Mouse (Mus musculus) gastrocnemius, adult 18-20 months (tissue): ENCODE measurements around the gene 1700028J19Rik. TPM values are rescaled to one million over a fixed set of nuclear protein-coding genes. Genes with fewer than 3 reads are reported as not detected.

Experiments
- DNase-seq: peaks from one replicate; pipeline ENCODE4 v3.0.0; 2021; ENCODE audit warnings: low spot score
- long read RNA-seq, 2 experiments: library from polyadenylated mRNA; stranded (forward); transcript quantifications; one replicate each; pipeline ENCODE4 v2.0.0; 2021
- total RNA-seq, 2 experiments: library from RNA; stranded (reverse); gene quantifications; 2 replicates each; pipeline ENCODE4 v1.2.3; 2021

1700028J19Rik gene
- total RNA-seq: not detected
- long read RNA-seq, experiment 1: 0 reads
- long read RNA-seq, experiment 2: 0 reads

GRCm38 (mm10) chr7:44246055-44246983, at the start of gene 1700028J19Rik, which contains the start of gene 2410002F23Rik:
Gene 1700028J19Rik (minus strand): TSS chr7:44246695.
Gene 2410002F23Rik (plus strand): TSS chr7:44246722.
- DNase-seq: peak; percentile 92

GRCm38 (mm10) chr7:44291418-44291817, 44.9 kb upstream of the 1700028J19Rik start:
- DNase-seq: no peak

GRCm38 (mm10) chr7:44290986-44291385, 44.5 kb upstream of the 1700028J19Rik start:
- no peak for DNase-seq

GRCm38 (mm10) chr7:44287760-44288159, 41.3 kb upstream of the 1700028J19Rik start:
- DNase-seq: no peak

GRCm38 (mm10) chr7:44281586-44281985, 35.1 kb upstream of the 1700028J19Rik start:
- DNase-seq: no peak

GRCm38 (mm10) chr7:44280959-44281358, 34.5 kb upstream of the 1700028J19Rik start:
- DNase-seq: no peak

- no peak for DNase-seq
Measured at GRCm38 (mm10) chr7:44277250-44277622, 30.7 kb upstream of the 1700028J19Rik start.

GRCm38 (mm10) chr7:44276461-44277249, 30.2 kb upstream of the 1700028J19Rik start:
- DNase-seq: no peak

- DNase-seq: no peak
Measured at GRCm38 (mm10) chr7:44275546-44275945, 29.1 kb upstream of the 1700028J19Rik start.

- no peak for DNase-seq
Measured at GRCm38 (mm10) chr7:44274096-44274495, 27.6 kb upstream of the 1700028J19Rik start.

GRCm38 (mm10) chr7:44273446-44273845, 27.0 kb upstream of the 1700028J19Rik start:
- no peak for DNase-seq

- no peak for DNase-seq
Measured at GRCm38 (mm10) chr7:44272546-44272945, 26.1 kb upstream of the 1700028J19Rik start.

GRCm38 (mm10) chr7:44271309-44271708, 24.8 kb upstream of the 1700028J19Rik start:
- DNase-seq: no peak

GRCm38 (mm10) chr7:44269397-44269796, 22.9 kb upstream of the 1700028J19Rik start:
- no peak for DNase-seq

- DNase-seq: no peak
Measured at GRCm38 (mm10) chr7:44268117-44268516, 21.6 kb upstream of the 1700028J19Rik start.

- peak; percentile 94 for DNase-seq
Measured at GRCm38 (mm10) chr7:44262791-44263643, 16.5 kb upstream of the 1700028J19Rik start.

GRCm38 (mm10) chr7:44261147-44261546, 14.7 kb upstream of the 1700028J19Rik start, which contains the start of gene Gm15517:
Gene Gm15517 (plus strand): TSS chr7:44261447.
- no peak for DNase-seq

GRCm38 (mm10) chr7:44260410-44260809, 13.9 kb upstream of the 1700028J19Rik start:
- DNase-seq: no peak

- no peak for DNase-seq
Measured at GRCm38 (mm10) chr7:44257278-44257677, 10.8 kb upstream of the 1700028J19Rik start, which contains the start of gene Acp4. Gene Acp4 (minus strand): TSS chr7:44257378.

GRCm38 (mm10) chr7:44254930-44255329, 8.4 kb upstream of the 1700028J19Rik start:
- no peak for DNase-seq
